Mouse (Mus musculus) induced T-regulatory cell, adult 2 months (primary cell): ENCODE measurements around the gene Ncbp3.

ENCODE experiments used
- DNase-seq: peaks from one replicate; pipeline ENCODE4 v3.0.0-alpha.2; 2012; ENCODE audit warnings: low read depth

Gene Ncbp3

GRCm38 (mm10) chr11:73047542-73047996 is at the start of gene Ncbp3:
Ncbp3 (plus strand) TSS chr11:73047783.
- peak; percentile 99 for DNase-seq

GRCm38 (mm10) chr11:72998771-72999170 is 48.8 kb upstream of the Ncbp3 start, which contains the start of gene P2rx1:
P2rx1 (plus strand) TSS chr11:72999103.
- no peak for DNase-seq

- peak; percentile 81 for DNase-seq
Measured at GRCm38 (mm10) chr11:73001029-73001428, 46.6 kb upstream of the Ncbp3 start.

GRCm38 (mm10) chr11:73006377-73006776 is 41.2 kb upstream of the Ncbp3 start:
- peak; percentile 89 for DNase-seq

- DNase-seq, result no peak
Measured at GRCm38 (mm10) chr11:73007113-73007512, 40.5 kb upstream of the Ncbp3 start.

GRCm38 (mm10) chr11:73007698-73008481 is 39.7 kb upstream of the Ncbp3 start:
- peak; percentile 77 for DNase-seq

- no peak for DNase-seq
Measured at GRCm38 (mm10) chr11:73008826-73009225, 38.8 kb upstream of the Ncbp3 start.

GRCm38 (mm10) chr11:73009531-73010274 is 37.9 kb upstream of the Ncbp3 start:
- DNase-seq, result no peak

GRCm38 (mm10) chr11:73013981-73014380 is 33.6 kb upstream of the Ncbp3 start:
- no peak for DNase-seq

- DNase-seq, result no peak
Measured at GRCm38 (mm10) chr11:73014831-73015344, 32.7 kb upstream of the Ncbp3 start.

GRCm38 (mm10) chr11:73015391-73016102 is 32.0 kb upstream of the Ncbp3 start:
- no peak for DNase-seq

GRCm38 (mm10) chr11:73016103-73016420 is 31.5 kb upstream of the Ncbp3 start:
- no peak for DNase-seq

GRCm38 (mm10) chr11:73018471-73019146 is 29.0 kb upstream of the Ncbp3 start, which contains the start of gene Camkk1:
Camkk1 (plus strand) TSS chr11:73019008.
- DNase-seq, result peak; percentile 96

- peak; percentile 92 for DNase-seq
Measured at GRCm38 (mm10) chr11:73019147-73019795, 28.3 kb upstream of the Ncbp3 start.

- DNase-seq, result no peak
Measured at GRCm38 (mm10) chr11:73020953-73021800, 26.4 kb upstream of the Ncbp3 start.

GRCm38 (mm10) chr11:73023099-73023498 is 24.5 kb upstream of the Ncbp3 start:
- no peak for DNase-seq

GRCm38 (mm10) chr11:73023827-73024226 is 23.8 kb upstream of the Ncbp3 start:
- DNase-seq, result no peak

GRCm38 (mm10) chr11:73024236-73024904 is 23.2 kb upstream of the Ncbp3 start:
- peak; percentile 56 for DNase-seq

GRCm38 (mm10) chr11:73026961-73027360 is 20.6 kb upstream of the Ncbp3 start:
- DNase-seq, result no peak
